Mouse (Mus musculus): Measurements from ENCODE around the gene Gm26661. TPM values are rescaled to one million over a fixed set of nuclear protein-coding genes. Genes with fewer than 3 reads are reported as not detected.

Gm26661 gene
- polyA plus RNA-seq, 1 experiment from 2014 or later, result not detected

DNA sequence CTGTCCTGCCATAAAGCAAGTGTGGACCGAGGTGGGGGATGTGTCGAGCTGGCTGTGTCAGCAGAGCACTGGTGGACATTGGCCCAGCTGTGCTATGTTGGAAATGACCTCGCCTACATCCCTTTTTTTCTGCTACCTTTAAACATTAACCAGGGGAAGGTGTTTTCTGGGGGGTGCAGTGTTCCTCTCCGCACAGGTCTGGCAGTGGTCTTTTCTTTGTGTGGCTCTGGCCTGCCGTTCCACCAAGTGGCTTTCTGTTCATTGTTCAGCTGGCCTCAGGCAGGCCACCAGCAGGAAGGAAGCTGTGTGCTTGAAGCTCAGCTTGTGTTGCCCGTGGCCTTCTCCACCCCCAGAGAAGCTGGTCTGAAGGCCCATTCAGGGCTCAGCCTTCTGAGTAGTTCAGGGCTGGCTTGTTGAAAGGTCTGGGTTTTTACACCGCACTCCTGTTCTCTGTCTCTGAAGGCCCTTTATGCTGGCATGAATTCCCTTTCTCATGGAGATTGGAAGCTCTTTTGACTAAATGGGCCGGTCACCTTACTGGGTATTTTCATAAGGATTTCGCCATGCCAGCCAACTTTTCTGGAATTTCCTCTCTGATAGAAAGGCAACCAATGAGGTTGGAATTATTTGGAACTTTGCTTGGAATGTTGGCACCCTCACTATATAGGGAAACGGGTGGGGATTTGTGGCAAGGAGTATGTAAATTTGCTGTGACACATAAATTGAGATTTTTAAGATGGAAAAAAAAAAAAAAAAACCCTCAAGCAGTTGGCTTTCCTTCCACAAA, 35.0 kb downstream of the Gm26661 start:
- Histone ChIP-seq H3K9me3 (no peaks in the 10 kb centered on the region), H3K27ac (replicated peaks) (peak overlapping the region; percentile 81), H3K4me3 (no peak overlapping the region), H3K36me3 (replicated peaks) (peaks cover 6% of the 10 kb centered on the region), H3K4me1 (peaks cover 47% of the 10 kb centered on the region), H3K27me3 (replicated peaks; ENCODE audit: low read depth, poor library complexity, severe bottlenecking) (no peaks in the 10 kb centered on the region)
- peak; percentile 31 for DNase-seq (ENCODE audit: low spot score)
- WGBS, result 37% methylated on average over 10 of the region's 10 CpGs

DNA sequence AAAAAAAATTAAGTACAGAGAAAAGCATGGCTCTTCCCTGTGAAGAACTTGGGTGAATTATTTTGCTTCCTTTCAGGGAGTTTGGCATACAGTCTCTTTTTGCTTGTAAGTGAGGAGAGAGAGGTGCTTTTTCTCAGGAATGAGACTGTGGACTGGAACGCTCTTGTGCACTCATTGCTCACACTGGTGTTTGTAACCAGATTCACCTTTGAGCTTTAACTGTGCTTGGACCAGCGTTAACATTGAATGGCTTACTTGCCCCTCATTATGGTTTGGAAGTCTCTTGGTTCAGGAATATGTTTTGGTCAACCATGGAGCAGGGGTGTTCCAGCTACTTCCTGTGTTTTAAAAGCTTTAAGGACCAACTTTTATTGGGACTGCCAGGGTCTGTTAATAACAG, 37.8 kb downstream of the Gm26661 start:
- peaks cover 6% of the 10 kb centered on the region for H3K36me3 ChIP-seq (replicated peaks)

GRCm38 (mm10) chr14:7831770-7832439, 40.5 kb downstream of the Gm26661 start:
- Histone ChIP-seq H3K27ac (replicated peaks) (no peak overlapping the region), H3K4me3 (no peak overlapping the region), H3K27me3 (replicated peaks; ENCODE audit: low read depth, poor library complexity, severe bottlenecking) (no peaks in the 10 kb centered on the region), H3K36me3 (replicated peaks) (peaks cover 6% of the 10 kb centered on the region), H3K4me1 (peaks cover 14% of the 10 kb centered on the region), H3K9me3 (no peaks in the 10 kb centered on the region)
- 55% methylated on average over 1 of the region's 1 CpGs for WGBS
- DNase-seq (ENCODE audit: low spot score), result no peak

More for the DNA sequence above, 37.8 kb downstream of the Gm26661 start:
- Histone ChIP-seq H3K4me1 (peaks cover 38% of the 10 kb centered on the region), H3K9me3 (no peaks in the 10 kb centered on the region), H3K27me3 (replicated peaks; ENCODE audit: low read depth, poor library complexity, severe bottlenecking) (no peaks in the 10 kb centered on the region), H3K4me3 (no peak overlapping the region), H3K27ac (replicated peaks) (no peak overlapping the region)
- no peak for DNase-seq (ENCODE audit: low spot score)
- 93% methylated on average over 2 of the region's 2 CpGs for WGBS

GRCm38 (mm10) chr14:7832440-7832783, 41.0 kb downstream of the Gm26661 start:
- no peak for DNase-seq (ENCODE audit: low spot score)
- Histone ChIP-seq H3K4me1 (peaks cover 14% of the 10 kb centered on the region), H3K27ac (replicated peaks) (no peak overlapping the region), H3K9me3 (no peaks in the 10 kb centered on the region), H3K36me3 (replicated peaks) (peaks cover 6% of the 10 kb centered on the region), H3K27me3 (replicated peaks; ENCODE audit: low read depth, poor library complexity, severe bottlenecking) (no peaks in the 10 kb centered on the region), H3K4me3 (no peak overlapping the region)
- 92% methylated on average over 5 of the region's 5 CpGs for WGBS

- 81% methylated on average over 4 of the region's 4 CpGs for WGBS
Observed at GRCm38 (mm10) chr14:7833458-7833857, 42.1 kb downstream of the Gm26661 start.

GRCm38 (mm10) chr14:7838564-7839089, 47.2 kb downstream of the Gm26661 start:
- no peak overlapping the region for H3K27ac ChIP-seq (replicated peaks)
- no peak overlapping the region for H3K4me3 ChIP-seq
- DNase-seq (ENCODE audit: low spot score), result no peak
- 0 out of 2 replicates have a peak, but pooled peaks cover 6% of the 10 kb centered on the region for H3K36me3 ChIP-seq (replicated peaks)
- H3K9me3 ChIP-seq, result no peaks in the 10 kb centered on the region
- no peaks in the 10 kb centered on the region for H3K27me3 ChIP-seq (replicated peaks; ENCODE audit: low read depth, poor library complexity, severe bottlenecking)
- peaks cover 37% of the 10 kb centered on the region for H3K4me1 ChIP-seq
- WGBS, result 84% methylated on average over 5 of the region's 5 CpGs

More at GRCm38 (mm10) chr14:7833458-7833857, 42.1 kb downstream of the Gm26661 start:
- H3K4me3 ChIP-seq, result no peak overlapping the region
- no peaks in the 10 kb centered on the region for H3K9me3 ChIP-seq
- no peak overlapping the region for H3K27ac ChIP-seq (replicated peaks)
- DNase-seq (ENCODE audit: low spot score), result no peak
- H3K27me3 ChIP-seq (replicated peaks; ENCODE audit: low read depth, poor library complexity, severe bottlenecking), result no peaks in the 10 kb centered on the region
- peaks cover 18% of the 10 kb centered on the region for H3K4me1 ChIP-seq
- peaks cover 6% of the 10 kb centered on the region for H3K36me3 ChIP-seq (replicated peaks)

DNA sequence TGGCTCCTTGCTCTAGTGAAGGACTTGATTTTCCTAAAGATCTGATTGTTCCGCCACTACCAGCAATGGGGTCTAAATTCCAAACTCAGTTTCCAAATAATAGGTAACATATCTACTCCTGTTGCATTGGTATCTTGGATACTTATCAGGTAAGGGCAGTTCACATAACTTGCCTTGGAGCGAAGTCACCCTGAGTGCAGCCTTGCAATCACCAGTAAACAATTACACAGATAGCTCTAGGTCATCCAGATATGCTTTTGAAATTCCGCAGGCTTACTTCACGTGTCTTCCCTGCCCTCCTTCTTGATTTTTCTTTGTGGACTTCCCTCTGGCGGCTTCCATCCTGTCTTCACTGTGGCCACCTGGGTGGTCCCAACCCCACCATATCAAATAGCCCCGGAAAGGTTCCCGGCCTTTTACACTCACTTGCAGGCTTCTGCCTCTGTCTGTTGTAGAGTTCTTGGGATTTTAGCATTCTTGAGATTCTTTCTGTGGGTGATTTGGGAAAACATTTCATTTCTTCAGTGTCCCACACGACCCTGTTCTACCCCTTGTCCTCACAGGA, 48.6 kb downstream of the Gm26661 start:
- Histone ChIP-seq H3K36me3 (replicated peaks) (0 out of 2 replicates have a peak, but pooled peaks cover 6% of the 10 kb centered on the region), H3K27me3 (replicated peaks; ENCODE audit: low read depth, poor library complexity, severe bottlenecking) (no peaks in the 10 kb centered on the region), H3K27ac (replicated peaks) (peak overlapping the region; percentile 54), H3K4me3 (no peak overlapping the region), H3K9me3 (no peaks in the 10 kb centered on the region), H3K4me1 (peaks cover 37% of the 10 kb centered on the region)
- peak; percentile 50 for DNase-seq (ENCODE audit: low spot score)
- 43% methylated on average over 8 of the region's 8 CpGs for WGBS

Other genes with a start within 250 kb of the Gm26661 start
- gene Gm3558, start 223.0 kb upstream of the Gm26661 start, polyA plus RNA-seq (2016; fragmentation: Nextera tagmentation; extraction: Ambion mirVana), result 0.47 and 0.99 TPM in 2 replicates
- not detected in 2 replicates for gene Gm10338, start 196.0 kb upstream of the Gm26661 start, polyA plus RNA-seq (2016; fragmentation: Nextera tagmentation; extraction: Ambion mirVana)
- gene Gm10128, start 147.6 kb upstream of the Gm26661 start, polyA plus RNA-seq (2016; fragmentation: Nextera tagmentation; extraction: Ambion mirVana), result not detected in 2 replicates
- 20.4 and 22.5 TPM in 2 replicates for gene Flnb, start 26.4 kb downstream of the Gm26661 start, polyA plus RNA-seq (2016; fragmentation: Nextera tagmentation; extraction: Ambion mirVana)
- gene Gm45521, start 165.7 kb downstream of the Gm26661 start, polyA plus RNA-seq (2016; fragmentation: Nextera tagmentation; extraction: Ambion mirVana), result 0.48 TPM in 1 of 2 replicates, not detected in the other
- gene Dnase1l3, start 203.0 kb downstream of the Gm26661 start, polyA plus RNA-seq (2016; fragmentation: Nextera tagmentation; extraction: Ambion mirVana), result 0.04 TPM in 1 of 2 replicates, not detected in the other
- gene Abhd6, start 211.3 kb downstream of the Gm26661 start, polyA plus RNA-seq (2016; fragmentation: Nextera tagmentation; extraction: Ambion mirVana), result 16.9 and 17.6 TPM in 2 replicates

Measured in embryonic facial prominence, embryonic 10.5 days (tissue).